Mouse (Mus musculus): ENCODE results near the gene Atp6v1fnb.

Atp6v1fnb gene

GRCm38 (mm10) chr6:29467583-29468354 lies 3.5 kb upstream of the Atp6v1fnb start, which contains the start of gene Atp6v1f:
Gene Atp6v1f, plus strand, starts transcription at chr6:29467718.
- DNase-seq, result peak; percentile 98

GRCm38 (mm10) chr6:29468851-29469250 lies 2.4 kb upstream of the Atp6v1fnb start:
- DNase-seq, result no peak

- DNase-seq, result peak; percentile 52 to 66
These were observed 2.9 kb downstream of the Atp6v1fnb start for GRCm38 (mm10) chr6:29473941-29474691.

GRCm38 (mm10) chr6:29474736-29475135 lies 3.5 kb downstream of the Atp6v1fnb start:
- DNase-seq, result no peak

GRCm38 (mm10) chr6:29482691-29483090 lies 11.5 kb downstream of the Atp6v1fnb start:
- DNase-seq, result no peak

GRCm38 (mm10) chr6:29484716-29485559 lies 13.7 kb downstream of the Atp6v1fnb start:
- peak; percentile 92 to 95 for DNase-seq

GRCm38 (mm10) chr6:29485951-29486350 lies 14.7 kb downstream of the Atp6v1fnb start:
- no peak for DNase-seq

- peak in 1 of 2 experiments; percentile 19 for DNase-seq
These were observed 22.9 kb downstream of the Atp6v1fnb start for GRCm38 (mm10) chr6:29494101-29494500.

- no peak for DNase-seq
These were observed 25.0 kb downstream of the Atp6v1fnb start for GRCm38 (mm10) chr6:29496270-29496669.

GRCm38 (mm10) chr6:29497791-29498190 lies 26.6 kb downstream of the Atp6v1fnb start:
- DNase-seq, result no peak

GRCm38 (mm10) chr6:29500177-29500576 lies 28.9 kb downstream of the Atp6v1fnb start:
- no peak for DNase-seq

GRCm38 (mm10) chr6:29500810-29501209 lies 29.6 kb downstream of the Atp6v1fnb start:
- DNase-seq, result no peak

GRCm38 (mm10) chr6:29501599-29501998 lies 30.4 kb downstream of the Atp6v1fnb start:
- no peak for DNase-seq

GRCm38 (mm10) chr6:29505493-29505892 lies 34.3 kb downstream of the Atp6v1fnb start:
- DNase-seq, result no peak

GRCm38 (mm10) chr6:29506834-29507233 lies 35.6 kb downstream of the Atp6v1fnb start:
- no peak for DNase-seq

GRCm38 (mm10) chr6:29507447-29508309 lies 36.4 kb downstream of the Atp6v1fnb start, which contains the start of gene Kcp:
Gene Kcp, minus strand, starts transcription at chr6:29507952.
- DNase-seq, result no peak

GRCm38 (mm10) chr6:29509086-29509485 lies 37.8 kb downstream of the Atp6v1fnb start:
- DNase-seq, result no peak

- no peak for DNase-seq
These were observed 42.0 kb downstream of the Atp6v1fnb start for GRCm38 (mm10) chr6:29513284-29513683.

- peak; percentile 62 to 64 for DNase-seq
These were observed 45.9 kb downstream of the Atp6v1fnb start for GRCm38 (mm10) chr6:29517139-29517538.

GRCm38 (mm10) chr6:29522626-29523300 lies 51.5 kb downstream of the Atp6v1fnb start:
- DNase-seq, result no peak

All from cerebellum, postnatal 10 days (tissue).